Mouse (Mus musculus) yolk sac, embryonic 10.5 days (tissue): ENCODE measurements around the gene Vangl1.
A peak's percentile ranks its signal among the peaks of the same experiment; 100 is the strongest.
"Not testable (repeated sequence)": the region's sequence is repeated elsewhere in the genome, so short reads cannot be mapped to it uniquely, and the experiment has no call there.

Source experiments
- DNase-seq: peaks from one replicate; pipeline ENCODE4 v3.0.0-alpha.2; 2017; ENCODE audit warnings: low spot score

Gene Vangl1

DNA sequence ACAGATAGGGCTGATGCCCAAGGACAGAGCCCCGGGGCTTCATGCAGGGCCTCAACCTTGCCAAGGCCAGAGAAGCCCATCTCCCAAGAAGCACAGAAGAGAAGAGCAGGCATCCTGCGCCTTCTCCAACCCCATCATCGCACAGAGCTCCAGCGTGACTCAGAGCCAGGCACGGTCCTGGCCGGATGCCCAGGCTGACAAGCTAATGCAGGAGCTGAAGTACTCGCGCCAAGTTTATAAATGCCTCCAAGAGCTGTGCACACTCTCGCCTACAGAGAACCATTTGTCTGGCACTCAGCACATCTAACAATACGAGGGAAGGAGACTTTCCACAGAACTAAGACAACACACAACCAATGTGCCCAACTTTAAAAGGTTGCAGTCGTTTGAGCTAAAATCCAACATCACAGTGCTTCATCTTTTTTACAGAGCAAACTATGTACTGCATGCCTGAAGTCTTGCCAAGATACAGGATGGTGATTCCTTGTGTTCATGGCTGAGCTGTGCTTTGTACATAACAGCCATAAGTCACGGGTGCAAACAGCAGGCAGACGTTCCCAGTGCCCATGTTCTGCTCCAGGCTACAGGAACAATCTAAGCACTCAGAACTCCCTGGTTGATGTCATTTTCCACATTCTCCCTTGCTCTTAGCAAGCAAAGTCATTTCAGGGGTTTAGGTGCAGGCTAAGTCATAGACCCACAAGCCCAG, 35.1 kb downstream of the Vangl1 start:
- peak; percentile 56 for DNase-seq

DNA sequence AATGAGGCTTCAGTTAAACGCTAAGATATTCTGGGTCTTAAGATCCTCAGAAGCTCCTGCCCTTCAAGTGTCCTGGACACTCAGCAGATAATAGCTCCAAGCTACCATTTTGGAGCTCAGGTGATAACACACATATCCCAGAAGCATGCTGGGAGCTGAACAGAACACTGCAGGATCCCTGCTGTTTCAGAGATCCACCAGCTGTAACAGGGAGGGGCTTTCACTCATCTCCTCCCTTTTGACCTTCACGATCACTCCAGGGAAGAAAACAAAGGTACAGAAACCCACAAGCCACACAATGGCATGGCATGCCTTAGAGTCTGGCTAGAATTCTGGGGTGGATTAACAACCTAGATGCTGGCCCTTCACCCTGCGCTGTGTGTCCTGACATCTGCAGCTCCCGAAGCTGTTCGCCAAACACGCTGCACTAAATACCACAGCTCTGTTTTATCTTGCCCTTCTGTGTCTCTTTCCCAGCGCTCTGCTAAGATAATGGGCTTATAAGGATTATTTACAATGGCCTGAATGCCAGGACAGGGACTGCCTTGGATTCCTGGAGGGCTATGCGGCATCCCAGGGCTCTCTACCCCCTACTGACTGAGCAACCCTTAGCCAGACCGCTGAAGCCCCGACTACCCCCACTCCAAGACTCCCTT, 36.8 kb downstream of the Vangl1 start:
- DNase-seq = no peak

DNA sequence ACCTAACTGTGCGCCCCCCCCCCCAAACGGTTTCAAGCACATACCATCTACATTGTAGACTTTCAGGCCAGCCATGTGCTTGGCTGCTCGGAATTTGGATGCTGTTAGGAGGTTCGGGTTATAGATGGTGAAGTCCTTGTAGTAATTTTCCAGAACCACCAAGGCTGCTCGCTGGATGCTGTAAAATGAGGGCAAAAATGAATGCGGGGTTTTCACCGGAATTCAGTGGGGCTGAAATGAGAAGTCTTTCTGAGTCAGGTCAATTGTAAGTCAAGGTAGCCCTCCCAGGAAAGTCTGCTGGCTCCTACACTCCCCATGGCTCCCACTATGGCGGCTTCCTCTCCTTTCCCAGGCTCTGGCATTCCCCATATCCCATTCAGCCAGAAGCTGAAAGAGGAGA, 37.7 kb downstream of the Vangl1 start:
- no peak for DNase-seq

DNA sequence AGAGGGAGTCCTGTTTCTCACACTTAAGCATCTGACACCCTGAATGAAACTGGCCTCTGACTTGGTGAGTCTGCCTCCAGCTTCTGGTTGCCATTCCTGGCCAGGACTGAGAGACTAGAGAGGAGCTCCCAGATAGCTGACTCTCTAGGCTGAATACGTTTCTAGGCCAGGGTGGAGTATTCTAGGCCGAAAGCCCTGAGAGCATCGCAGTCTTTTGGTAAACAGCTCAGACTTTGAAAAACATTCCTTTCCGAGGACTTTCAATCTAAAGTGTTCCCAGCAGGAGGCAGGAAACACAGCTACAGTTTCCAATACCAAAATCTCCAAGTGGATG, 38.2 kb downstream of the Vangl1 start:
- no peak for DNase-seq

DNA sequence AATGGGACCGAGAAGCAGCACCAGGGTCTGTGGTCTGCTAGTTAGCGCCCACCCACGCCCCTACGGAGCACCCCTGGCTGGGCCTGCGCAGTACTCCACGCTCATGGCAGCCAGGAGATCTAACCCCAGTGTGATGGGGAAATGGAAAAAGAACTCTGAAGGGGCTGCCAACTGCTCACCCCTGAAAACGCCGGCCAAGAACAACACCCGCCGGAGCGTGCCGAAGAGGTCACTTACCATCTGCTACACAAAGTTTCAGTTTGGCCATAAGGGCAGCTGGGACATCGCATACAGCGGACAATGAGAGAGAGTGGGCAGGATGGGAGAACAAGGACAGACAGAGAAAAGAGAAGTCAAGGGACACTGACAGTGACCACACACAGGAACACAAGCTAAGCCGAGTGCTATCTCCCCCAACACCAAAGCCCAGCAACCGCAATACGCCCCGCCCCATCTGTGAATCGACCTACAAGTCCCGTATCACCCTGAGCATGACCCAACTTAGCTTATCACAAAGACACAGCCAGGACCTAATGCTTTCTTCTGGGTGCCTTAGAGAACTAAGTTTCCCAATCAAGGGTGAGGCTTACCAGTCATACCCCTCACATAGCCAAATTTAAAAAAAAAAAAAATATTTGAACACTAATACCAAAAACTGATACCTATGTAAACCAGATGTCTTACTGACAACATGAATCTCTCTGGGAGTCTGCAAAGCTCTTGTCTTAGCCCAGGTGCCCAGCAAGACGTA, 38.8 kb downstream of the Vangl1 start:
- DNase-seq = peak; percentile 61

DNA sequence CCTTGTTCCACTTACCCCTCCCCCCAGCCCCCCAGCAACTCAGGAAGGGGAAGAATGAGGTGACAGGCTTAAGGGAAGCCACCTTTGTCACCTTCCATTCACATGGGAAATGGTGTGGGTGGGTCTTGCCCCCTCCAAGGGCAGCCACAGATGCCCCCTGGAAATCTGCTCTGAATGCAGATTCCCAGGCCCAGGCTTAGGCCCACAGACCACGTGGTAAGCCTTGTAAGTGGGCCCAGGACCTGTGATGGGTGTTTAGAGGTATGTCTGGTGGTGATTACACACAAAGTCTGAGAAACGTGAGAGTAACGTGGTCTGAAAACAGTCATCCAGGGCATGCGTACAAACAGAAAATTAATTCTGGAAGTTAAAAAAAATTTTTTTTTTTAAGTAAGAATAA, 39.6 kb downstream of the Vangl1 start:
- DNase-seq = no peak

DNA sequence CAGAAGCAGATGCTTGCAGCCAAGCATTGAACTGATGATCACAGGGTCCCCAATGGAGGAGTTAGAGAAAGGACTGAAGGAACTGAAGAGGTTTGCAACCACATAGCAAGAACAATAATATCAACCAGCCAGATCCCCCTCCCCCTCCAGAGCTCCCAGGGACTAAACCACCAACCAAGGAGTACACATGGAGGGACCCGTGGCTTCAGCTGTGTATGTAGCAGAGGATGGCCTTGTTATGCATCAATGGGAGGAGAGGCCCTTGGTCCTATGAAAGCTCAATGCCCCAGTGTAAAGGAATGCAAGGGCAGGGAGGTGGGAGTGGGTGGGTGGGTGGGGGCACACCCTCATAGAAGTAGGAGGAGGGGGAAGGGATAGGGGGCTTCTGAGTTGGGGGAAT, 40.6 kb downstream of the Vangl1 start:
- DNase-seq = not testable (repeated sequence)

DNA sequence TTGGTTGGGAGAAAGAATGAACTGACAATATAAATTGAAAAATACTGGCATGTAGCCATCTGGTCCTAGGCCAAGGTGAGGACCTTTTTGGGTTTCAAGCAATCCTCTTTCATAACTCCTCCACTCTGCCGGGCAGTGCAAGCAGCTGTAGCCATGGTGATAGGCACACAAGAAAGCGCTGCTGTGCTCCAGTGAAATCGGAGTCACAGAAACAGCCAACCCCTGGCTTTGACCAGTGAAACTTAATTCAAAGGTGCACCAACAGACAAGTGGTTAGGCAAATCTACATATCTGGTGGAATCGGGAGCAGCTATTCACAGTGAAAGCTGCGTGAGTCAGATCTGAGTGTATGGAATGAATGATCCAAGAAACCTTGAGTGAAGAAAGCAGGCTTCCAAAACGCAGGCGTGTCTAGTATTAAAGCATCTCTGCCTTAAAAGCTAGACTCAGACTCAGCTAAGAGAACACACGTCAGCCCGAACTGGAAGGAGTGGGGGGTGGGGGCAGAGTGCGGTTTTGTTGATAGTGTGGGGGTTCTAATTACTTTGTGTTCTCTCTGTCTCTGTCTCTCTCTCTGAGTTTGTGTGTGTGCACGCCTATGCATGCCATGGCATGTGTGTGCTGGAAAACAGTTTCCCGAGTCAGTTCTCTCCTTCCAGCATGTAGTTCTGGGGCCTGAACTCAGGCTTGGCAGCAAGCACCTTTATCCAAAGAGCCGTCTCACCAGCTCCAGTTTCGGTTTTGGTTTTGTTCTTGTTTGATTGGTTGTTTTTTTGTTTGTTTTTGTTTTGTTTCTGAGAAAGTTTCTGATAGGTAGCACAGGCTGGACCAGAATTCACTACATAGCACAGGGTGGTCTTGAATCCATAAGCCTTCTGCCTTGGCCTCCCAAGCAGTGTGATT, 44.8 kb downstream of the Vangl1 start:
- no peak for DNase-seq

DNA sequence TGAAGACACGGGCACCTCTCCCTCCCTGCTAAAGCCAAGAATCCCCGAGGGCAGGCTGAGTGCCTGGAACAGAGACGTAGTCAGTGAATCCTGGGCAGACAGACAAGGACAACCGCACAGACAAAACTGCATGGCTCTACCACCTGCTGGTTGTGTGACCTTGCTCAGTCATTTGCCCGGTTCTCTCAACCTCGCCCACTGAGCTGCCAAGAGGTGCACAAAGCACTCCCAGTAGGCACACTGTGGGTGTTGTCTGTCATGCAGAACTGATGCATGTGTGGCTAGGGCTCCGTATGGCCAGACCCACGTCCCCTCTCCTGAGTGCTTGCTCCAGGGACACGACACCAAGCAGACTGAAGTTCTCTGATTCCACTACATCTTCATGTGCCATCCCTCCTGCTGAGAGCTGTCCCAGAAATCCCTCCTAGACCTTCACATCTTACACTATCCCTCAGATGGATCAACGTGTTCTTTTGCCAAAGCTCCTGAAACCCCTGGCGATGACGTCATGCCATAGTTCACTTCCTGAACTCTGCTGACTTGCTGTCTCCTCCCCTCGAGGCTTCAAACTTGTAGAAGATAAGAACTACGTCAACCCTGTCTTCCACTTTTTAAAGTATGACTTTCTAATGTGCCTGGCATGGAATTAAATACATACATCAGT, 45.6 kb downstream of the Vangl1 start:
- DNase-seq = no peak

DNA sequence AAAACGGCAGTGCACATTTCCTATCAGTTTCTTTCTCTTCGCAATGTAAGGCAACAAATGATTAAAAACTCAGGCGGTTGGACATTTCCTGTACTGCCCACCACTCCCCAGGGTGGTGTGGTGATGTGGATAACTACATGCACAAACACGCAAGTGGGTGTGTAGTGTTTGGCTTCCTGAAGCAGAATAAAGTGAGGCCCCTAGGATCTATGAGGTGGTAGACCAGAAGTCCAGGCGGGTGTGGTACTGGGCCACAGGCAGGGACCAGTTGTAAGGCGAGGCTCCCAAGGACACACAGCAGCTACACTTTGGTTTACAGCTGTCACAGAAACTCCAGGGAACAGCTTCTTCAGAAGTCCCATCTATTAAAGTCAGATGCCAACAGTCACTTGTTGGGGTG, 46.8 kb downstream of the Vangl1 start:
- no peak for DNase-seq

DNA sequence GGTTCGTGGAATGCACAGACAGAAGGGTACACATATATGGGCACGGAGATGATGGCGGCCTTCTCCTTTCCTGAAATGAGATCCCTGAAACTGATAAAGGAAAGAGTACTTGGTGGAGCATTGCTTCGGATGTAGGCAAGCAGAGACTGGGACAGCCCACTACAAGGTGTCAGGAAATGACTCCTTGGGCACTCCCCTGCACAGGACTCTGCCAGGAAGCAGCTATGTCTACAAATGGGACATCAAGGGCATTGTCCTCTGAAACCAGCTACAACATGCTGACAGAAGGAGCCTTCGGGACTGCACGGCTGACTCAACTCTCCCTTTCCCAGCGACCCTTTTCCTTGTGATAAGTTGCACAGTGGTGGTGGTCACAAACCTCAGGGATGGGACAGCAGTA, 47.8 kb downstream of the Vangl1 start:
- no peak for DNase-seq

DNA sequence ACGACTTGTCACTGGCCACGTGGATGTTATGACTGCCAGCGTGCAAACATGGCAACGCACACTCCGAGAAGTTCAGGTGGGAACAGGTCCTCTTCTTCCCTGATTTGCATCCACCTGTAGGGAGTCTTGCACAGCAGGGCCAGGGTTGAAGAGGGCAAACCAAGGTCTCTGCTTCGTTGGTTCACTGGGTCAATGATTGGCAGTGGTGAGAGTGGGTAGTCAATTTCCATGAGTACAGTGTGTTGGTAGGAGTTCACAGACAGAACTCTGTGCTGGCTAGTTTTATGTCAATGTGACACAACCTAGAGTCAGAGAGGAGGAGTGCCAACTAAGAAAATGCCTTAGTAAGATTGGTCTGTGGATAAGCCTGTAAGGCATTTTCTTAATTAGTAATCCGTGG, 50.4 kb downstream of the Vangl1 start:
- DNase-seq = no peak

DNA sequence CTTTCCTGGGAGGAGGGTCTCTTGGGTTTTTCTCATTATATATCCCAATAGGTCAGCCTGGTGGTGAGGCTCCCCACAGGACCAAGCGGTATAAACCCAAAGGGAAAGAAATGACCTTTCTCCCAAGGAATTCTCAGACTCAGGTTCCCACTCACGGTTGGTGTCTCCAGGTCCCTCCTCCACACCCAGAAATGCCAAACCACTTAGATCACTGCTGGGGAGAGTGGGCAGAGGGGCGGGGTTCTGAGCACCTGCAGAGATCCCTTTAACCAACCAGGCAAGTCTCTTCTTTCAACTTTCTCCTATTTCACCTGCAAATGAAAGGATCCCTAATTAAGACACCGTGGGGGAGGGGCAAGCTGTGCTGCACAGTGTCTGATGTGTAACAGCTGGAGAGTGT, 51.6 kb downstream of the Vangl1 start:
- no peak for DNase-seq

DNA sequence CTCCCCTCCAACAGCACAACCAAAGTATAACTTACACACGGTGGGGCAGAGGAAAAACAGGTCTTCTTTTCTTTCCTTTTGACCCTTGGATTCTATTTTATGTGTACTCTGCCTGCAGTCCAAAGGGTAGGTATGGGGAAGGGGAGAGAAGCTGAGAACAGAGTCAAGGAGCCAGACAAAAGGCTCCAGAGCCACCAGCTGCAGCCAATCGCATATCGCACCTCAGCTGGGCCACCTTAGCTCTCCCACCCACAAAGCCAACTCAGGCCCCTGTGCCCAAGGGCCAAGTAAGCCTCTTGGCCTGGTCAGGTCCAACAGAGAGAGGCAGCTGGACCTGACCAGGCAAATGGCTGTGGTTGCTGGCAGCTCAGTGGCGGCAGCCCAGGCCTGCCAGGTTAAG, 52.0 kb downstream of the Vangl1 start:
- DNase-seq = peak; percentile 64

DNA sequence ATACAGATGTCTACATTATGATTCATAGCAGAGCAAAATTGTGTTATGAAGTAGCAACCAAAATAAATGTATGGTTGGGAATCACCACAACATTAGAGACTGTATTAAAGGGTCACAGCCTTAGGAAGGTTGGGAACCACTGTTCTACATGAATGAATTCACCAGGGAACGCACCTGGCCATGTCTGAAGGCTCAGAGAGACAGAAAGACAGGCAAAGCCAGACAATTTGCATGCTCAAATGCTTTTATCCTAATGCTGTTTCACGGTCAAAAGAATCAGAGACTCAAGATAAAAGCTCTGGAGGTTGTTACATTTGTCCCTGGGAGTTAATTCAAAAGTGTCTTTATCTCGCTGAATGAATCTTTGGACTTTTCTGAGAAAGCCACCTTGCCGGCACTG, 52.6 kb downstream of the Vangl1 start:
- no peak for DNase-seq

DNA sequence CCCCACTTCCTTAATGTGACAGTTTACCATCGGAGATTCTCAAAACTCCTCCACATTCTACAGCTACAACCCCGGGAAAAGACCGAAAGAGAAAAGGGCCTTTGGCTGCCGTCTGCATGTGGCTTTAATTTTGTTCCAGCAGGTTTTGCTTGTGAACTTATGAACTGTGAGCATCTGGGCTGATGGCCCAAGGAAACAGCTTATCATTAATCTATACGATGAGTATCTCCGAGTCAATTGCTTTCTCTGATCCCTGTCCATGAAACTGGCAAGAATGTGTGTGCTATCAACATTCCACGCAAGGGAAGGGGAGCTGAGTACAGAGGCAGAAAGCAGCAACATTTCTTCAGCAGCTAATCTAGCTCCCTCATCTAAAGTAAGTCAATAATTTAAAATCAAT, 54.6 kb downstream of the Vangl1 start:
- no peak for DNase-seq

DNA sequence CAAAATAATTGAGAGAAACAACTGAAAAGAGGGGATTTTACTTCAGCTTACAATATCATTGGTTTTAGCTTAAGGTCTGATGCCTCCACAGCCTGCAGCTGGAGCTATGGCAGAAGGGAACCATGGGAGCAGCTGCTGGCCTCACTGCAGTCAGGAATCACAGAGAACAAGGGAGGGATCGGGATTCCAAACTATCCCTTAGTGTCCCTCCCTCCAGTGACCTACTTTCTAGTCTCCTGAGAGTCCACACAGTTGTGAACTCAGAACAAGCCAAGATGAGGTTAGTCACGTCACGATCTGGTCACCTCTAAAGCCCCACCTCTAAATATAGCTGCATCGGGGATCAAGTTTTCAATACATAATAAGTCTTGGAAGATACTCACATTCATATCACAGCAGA, 57.3 kb downstream of the Vangl1 start:
- no peak for DNase-seq

DNA sequence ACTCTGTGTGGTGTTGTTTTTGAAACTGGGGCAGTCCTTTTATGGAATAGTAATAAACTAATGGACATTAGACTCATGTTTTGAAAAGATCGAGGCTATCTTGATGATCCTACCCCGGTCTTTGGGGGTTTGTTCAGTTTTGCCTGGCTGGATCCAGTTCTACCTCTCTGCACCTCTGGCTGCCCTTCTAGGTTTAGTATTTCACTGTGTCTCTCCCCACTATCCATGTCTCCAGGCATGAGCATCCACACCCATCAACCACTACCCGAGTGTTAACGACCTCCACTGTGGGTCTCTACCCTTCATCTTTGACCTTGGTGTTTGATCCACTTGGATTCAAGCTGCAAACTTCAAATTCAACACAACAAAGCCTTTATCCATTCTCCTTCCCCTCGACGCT, 58.1 kb downstream of the Vangl1 start:
- no peak for DNase-seq

DNA sequence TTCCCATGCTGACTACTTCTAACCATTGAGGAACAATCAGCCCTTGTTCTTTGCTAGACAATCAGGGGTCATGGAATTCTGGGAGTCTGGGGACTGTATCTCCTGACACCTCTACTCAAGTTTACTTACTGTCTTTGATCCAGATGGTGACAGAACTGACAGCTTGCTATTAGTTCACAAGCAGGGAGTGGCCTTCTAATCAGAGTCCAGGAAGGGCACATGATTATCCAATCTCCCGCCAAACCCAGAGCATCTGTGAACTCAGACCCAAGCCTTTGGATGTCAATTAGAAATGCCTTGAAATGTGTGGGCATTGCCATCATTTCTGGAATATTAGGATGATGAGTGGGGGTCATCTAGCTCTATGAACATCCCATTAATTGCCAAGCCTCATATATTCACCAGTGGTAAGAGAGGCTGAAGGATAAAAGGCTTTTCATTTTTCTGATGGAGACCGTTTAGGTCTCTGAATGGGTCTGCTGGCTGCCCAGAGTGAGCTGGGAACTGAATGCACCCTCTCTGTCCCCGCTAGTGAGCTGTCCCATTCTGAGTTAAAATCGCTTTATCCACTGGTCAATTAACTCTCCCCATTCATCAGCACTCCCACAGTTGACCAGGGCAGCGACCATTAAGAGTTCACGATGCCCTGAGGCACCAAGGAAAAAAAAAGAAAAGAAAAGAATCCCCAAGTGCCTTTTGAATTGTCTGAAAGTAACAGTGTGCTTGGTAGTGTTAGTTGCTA, 58.7 kb downstream of the Vangl1 start:
- no peak for DNase-seq

DNA sequence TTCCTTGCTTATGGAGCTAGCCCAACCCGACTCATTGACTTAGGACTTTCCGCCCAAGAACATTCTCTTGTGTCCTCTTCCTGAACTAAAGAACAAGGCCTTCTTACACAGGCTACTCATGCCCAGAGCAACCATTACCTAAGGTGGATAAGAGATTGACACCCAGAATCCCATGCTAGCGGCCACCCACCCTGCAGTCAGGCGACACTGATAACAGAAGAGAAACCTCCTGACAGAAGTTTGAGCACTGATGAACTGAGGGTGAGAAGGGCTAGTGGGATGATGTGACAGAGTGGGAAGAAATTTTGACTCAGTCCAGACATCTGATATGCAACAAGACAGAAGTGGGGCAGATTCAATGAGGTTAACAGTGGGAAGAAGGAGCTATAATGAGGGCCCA, 60.1 kb downstream of the Vangl1 start:
- no peak for DNase-seq

DNA sequence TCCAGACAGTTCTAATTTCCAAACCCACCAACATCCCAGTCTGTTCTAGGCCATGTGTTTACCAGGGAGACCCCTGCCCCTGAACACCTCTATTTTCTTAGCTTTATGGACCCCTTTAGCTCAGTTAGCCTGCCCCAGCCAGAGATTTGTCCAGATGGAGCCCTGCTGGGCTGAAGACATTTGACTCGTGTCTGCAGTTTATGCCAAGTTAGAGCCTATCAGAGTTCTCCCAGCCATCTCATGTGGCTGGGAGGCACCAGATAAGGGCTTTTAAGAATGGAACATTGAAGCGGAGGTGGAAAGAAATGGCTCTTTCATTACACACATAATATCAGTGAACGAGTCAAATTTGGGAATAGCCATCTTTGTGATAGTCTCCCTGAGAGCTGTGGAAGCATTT, 61.0 kb downstream of the Vangl1 start:
- DNase-seq = no peak
